35 mouse cellular contexts compared by ENCODE assay signal in genomic region chr4:32674025-32674424, GRCm38 (mm10).
"Had no signal": no experiment of that assay in that cellular context is flagged by ENCODE, and none has a peak within 500 bp of the region (broad histone marks: within the 10 kb centered on the region; RNA-seq: fewer than 3 reads in every experiment).

No protein-coding gene starts in this region.

- H3K4me3 ChIP-seq: heart, embryonic 12.5 days; heart, embryonic 13.5 days; heart, embryonic 15.5 days; hindbrain, embryonic 10.5 days; hindbrain, embryonic 12.5 days; hindbrain, embryonic 13.5 days; hindbrain, embryonic 15.5 days; intestine, embryonic 15.5 days; kidney, embryonic 15.5 days; layer of hippocampus, adult 2 months; left cerebral cortex, adult 2 months had no signal

- H3K4me1 ChIP-seq: heart, embryonic 12.5 days; heart, embryonic 13.5 days; heart, embryonic 15.5 days; hindbrain, embryonic 10.5 days; hindbrain, embryonic 12.5 days; hindbrain, embryonic 13.5 days; hindbrain, embryonic 15.5 days; intestine, embryonic 15.5 days; kidney, embryonic 15.5 days had no signal

- H3K9ac ChIP-seq: heart, embryonic 12.5 days; heart, embryonic 13.5 days; heart, embryonic 15.5 days; hindbrain, embryonic 12.5 days; hindbrain, embryonic 13.5 days; hindbrain, embryonic 14.5 days; hindbrain, embryonic 15.5 days; intestine, embryonic 15.5 days; kidney, embryonic 15.5 days had no signal

- H3K9me3 ChIP-seq: heart, embryonic 12.5 days; heart, embryonic 13.5 days; heart, embryonic 15.5 days; hindbrain, embryonic 10.5 days; hindbrain, embryonic 12.5 days; hindbrain, embryonic 13.5 days; hindbrain, embryonic 15.5 days; intestine, embryonic 15.5 days; kidney, embryonic 15.5 days had no signal

- H3K4me2 ChIP-seq: heart, embryonic 11.5 days; heart, embryonic 12.5 days; heart, embryonic 13.5 days; heart, embryonic 15.5 days; hindbrain, embryonic 12.5 days; hindbrain, embryonic 13.5 days; hindbrain, embryonic 14.5 days; hindbrain, embryonic 15.5 days; intestine, embryonic 15.5 days; kidney, embryonic 15.5 days had no signal

- ATAC-seq: hindbrain, embryonic 16.5 days; hindbrain, postnatal 0 days; inflammation-experienced regulatory T-cells, adult 6 months; intestine, embryonic 15.5 days; intestine, embryonic 16.5 days; intestine, postnatal 0 days had no signal

- H3K27ac ChIP-seq: heart, embryonic 13.5 days; heart, embryonic 15.5 days; hindbrain, embryonic 10.5 days; hindbrain, embryonic 12.5 days; hindbrain, embryonic 13.5 days; hindbrain, embryonic 14.5 days; hindbrain, embryonic 15.5 days; hindbrain, postnatal 0 days; intestine, embryonic 15.5 days; kidney, embryonic 15.5 days; kidney, postnatal 0 days; layer of hippocampus, adult 2 months; left cerebral cortex, adult 2 months had no signal

- DNase-seq: heart, postnatal 10 days; heart, postnatal 14 days; heart, postnatal 36 days; heart, postnatal 4 days; kidney, adult 11 months; kidney, adult 18-20 months; kidney, adult 2 months; kidney, adult 8-10 months; kidney, adult 9 months; kidney, postnatal 10 days; kidney, postnatal 14 days; kidney, postnatal 25 days; kidney, postnatal 36 days; kidney, postnatal 4 days; layer of hippocampus, adult 9-11 months; layer of hippocampus, postnatal 36 days had no signal

- H3K27me3 ChIP-seq: heart, embryonic 12.5 days; heart, embryonic 13.5 days; heart, embryonic 15.5 days; hindbrain, embryonic 12.5 days; hindbrain, embryonic 13.5 days; hindbrain, embryonic 15.5 days; intestine, embryonic 15.5 days; kidney, embryonic 15.5 days had no signal
